Mouse (Mus musculus) heart, adult 2 months (tissue): Measurements from ENCODE around the gene Eif2ak1.

Source experiments
- CTCF ChIP-seq: fragments of 200-600 bp; IDR thresholded peaks from 2 replicates; pipeline ENCODE4 v1.8.1; 2022; ENCODE audit warnings: antibody characterized with exemption, mild to moderate bottlenecking, moderate library complexity
- EP300 ChIP-seq: fragments of 200-500 bp; IDR thresholded peaks from 2 replicates; pipeline ENCODE4 v1.6.1; 2011; ENCODE audit warnings: low read depth, low read length, control low read depth; ENCODE audit not compliant: insufficient read depth
- POLR2A ChIP-seq: fragments of 200-500 bp; IDR thresholded peaks from 2 replicates; pipeline ENCODE4 v1.6.1; 2011; ENCODE audit warnings: mild to moderate bottlenecking, low read depth, low read length, control low read depth; ENCODE audit not compliant: insufficient read depth

- TF ChIP-seq CTCF (no peak), POLR2A (no peak), EP300 (no peak)
These were observed 91.3 kb downstream of the Eif2ak1 start for GRCm38 (mm10) chr5:143908926-143909325.
